Mouse (Mus musculus): ENCODE results near the gene Iqschfp.

Gene Iqschfp

DNA sequence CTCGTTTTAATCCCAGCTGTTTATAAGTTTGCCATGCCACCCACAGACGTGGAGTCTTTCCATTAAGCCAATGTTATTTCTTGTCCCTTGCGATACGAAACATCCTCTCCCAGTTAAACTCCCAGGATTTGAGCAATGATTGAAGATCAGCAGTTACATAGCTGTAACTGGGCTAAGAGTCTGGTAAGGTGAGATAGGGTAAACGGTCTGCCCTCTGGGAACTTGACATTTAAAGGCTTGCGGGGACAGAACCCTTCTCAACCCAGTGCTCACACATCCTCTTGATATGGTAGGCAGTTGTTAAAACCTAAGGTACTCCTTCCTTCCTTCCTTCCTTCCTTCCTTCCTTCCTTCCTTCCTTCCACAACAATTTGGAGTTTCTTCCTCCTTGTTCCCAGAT is 604.5 kb downstream of the Iqschfp start:
- no peak for DNase-seq

DNA sequence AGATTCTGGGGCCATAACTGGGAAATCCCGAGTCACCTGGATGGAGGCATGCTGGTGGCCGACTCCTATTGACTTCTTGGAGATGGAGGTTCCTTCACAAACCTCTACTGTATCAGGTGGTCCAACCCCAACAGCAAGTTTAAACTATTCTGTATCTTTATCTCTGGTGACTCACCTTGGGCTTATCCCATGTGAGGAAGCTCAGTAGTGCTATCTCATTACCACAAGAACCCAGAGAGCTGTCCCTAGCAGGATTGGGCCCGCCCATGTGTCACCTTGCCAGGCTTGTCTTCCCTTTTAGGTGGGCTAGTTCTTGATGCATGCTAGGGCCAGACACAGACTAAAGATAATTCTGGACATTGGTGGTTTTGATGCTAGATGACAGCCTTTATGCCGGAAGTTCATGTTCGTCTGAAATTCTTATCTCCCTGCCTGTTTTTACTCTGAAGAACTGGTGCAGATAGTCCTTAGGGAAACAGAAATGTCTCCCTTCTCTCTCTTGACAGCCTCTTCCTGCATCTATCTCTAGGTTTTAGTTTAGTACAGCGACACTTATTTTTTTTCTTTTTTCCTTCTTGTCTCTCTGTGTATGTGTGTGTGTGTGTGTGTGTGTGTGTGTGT is 607.6 kb downstream of the Iqschfp start:
- DNase-seq: no peak

DNA sequence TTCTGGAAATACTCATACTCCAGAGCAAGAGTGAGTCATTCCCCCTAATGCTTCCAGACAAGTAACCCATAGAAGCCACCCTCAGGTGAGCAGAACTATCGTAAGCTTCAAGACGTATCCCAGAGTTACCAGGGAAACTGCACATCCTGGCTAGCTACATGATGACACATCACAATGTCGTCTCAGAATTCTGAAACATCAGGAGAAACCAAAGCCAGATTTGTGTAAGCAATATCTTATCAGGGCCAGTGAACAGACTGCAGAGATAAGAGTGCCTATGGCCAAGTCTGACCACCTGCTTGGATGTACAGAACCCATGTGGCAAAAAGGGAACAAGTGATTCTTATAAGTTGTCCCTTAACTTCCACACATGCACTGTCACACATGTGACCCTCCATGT is 612.8 kb downstream of the Iqschfp start:
- DNase-seq: no peak

DNA sequence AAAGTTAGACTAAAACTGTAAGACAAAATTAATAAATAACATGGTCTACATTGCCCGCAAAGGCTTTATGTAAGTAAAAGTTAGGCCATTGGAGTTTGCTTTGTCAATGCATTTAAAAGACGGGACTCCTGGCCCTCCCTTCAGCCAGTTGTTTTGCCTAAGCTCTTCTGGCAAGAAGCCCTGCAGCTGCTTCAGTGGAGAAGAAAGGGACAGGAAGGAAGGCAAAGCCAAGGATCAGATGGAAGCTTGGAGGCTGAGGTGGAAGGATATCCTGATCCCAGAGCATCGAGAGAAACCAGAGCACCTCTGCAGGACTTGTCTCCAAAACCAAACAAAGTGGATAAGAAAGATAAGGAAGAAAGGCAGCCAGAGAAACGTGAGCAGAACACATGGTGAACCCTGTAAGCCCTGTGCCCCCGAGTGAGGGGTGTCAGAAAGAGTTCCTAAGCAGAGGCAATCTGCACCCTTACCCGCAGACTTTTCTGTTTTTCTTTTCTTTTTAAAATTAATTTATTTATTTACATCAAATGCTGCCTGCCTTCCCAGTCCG is 614.8 kb downstream of the Iqschfp start:
- no peak for DNase-seq

DNA sequence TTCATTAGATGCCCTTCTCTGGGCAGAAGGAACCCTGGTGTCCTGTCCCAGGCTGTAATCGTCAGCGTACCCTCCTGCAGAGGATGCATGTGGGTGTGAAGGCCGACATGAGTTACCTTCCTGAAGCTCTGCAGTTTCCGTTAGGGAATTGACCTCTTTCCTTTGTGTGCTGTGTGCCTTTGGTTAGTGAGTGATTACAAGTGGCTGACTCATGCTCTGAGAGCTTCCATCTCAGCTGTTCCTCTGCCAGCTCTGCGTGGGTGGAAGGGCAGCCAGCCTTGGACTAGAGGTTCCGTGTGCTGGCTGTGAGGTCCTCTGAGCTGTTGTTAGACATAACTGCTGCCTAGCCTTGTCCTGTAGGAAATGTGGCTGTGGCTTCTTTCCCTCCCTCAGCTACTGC is 616.6 kb downstream of the Iqschfp start:
- DNase-seq: no peak

DNA sequence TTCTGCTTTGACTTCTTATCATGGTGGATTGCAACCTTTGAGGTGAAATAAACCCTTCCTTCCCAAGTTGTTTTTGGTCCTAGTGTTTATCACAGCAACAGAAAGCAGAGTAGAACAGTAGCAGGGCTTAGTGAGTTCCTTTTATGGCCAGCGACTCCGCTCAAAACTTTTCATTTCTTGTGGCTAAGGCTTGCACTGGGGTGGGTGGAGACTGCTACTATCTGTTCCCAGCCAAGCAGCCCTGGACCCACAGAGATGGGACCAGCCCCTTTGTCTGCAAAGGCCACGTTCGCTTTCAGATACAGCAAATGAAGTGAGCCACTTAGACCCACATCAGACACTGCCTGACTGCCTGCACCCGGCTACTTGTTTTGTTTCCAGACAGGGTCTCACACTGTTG is 618.8 kb downstream of the Iqschfp start:
- DNase-seq: no peak

DNA sequence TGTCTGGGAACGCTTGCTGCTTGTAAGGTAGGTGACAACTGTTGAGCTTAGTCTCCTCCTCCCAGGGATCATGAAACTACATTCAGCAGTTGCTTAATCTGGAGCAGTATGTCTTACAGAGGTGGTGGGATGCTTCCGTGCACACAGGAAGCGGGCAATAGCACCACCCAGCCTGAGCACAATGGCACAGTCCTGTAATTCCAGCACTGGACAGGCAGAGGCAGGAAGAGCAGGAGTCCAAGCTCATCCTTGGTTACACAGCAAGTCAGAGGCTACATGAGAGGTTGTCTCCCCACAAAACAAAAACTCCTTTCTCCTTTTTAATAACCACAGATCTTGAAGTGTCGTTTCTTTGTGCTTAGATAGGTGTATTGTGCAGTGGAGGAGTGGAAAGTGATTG is 619.7 kb downstream of the Iqschfp start:
- no peak for DNase-seq

DNA sequence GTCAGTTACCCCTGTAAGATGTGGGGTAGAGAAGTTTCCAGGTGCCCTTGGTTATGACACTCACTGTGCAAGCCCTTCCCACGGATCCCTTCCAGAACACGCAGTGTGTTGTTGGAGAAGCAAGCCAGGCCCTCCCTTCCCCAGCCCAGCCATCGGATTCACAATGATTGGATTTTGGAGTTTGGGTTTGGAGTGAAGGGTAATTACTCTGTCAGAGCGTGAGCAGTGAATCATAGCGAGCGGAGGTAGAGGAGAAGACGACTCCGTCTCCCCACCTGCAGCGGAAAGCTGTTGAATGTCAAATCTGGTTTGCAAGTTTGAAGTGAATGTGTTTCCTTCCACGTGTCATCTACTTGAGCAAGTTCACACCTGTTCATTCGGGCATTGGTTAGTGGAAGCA is 620.3 kb downstream of the Iqschfp start:
- DNase-seq: no peak

DNA sequence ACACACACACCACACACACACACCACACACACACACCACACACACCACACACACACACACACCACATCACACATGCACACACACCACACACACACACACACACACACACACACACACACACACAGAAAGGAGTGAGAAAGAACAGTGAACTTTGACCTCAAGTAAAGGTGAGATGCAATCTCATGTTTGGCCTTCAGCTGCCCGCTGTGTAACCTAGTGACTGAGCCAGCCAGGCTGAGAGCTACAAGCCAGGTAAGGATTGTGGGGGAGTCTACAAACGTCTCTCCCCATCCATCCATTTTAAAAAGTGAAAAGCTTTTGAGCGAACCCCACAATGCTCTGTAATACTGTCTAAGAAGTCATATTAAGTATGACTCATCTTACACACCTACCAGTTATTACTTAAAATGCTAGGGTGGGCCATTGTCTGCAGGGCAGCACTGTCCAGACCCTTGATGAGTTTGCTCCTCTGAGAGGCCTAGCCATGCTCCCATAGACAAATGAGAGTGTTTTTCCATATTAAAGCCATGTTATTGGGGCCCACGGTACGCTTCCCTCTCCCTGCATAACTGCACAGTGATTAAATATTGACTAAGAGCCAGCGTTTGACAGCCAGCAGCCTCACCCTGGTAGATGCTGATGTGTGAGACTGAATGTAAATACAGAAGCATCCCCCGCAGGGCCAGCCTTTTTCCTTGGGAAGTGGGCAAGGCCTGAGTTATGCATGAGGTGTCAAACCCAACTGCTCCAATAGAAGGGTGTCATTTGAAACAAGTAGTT is 621.5 kb downstream of the Iqschfp start:
- no peak for DNase-seq

DNA sequence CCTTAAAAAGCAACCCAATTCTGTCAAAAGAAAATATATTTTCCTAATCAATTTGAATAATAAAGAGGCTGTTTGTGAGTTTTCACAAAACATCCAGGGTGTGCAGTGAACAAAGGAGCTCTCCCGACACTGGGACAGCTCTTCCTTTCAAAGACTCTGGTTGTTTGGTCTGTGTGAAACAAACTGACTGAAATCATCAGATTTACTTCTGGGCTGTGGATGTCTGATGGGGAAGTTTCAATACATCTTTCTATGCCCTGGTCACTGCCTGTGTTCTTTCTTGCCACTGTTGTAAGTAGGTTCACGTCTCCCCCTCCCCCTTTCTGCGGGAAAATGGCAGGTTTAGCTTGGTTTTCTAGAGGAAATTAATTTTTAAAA is 622.1 kb downstream of the Iqschfp start:
- DNase-seq: no peak

DNA sequence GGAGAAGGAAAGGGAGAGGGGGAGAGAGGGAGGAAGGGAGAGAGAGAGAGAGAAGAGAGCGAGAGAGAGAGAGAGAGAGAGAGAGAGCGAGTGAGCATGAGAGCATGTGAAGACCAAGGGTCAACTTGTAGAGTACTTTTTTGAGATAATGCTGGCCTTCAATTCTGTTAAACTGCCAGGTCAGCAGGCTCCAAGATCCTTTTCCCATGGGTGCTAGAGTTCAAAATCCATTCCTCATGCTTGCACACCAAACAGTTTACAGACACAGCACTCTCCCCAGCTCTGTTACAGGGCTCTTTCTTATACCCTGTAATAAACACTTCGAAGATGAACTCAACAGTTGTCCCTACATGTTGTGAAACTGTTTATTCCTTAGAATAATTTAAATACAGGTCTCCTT is 622.7 kb downstream of the Iqschfp start:
- DNase-seq: no peak

DNA sequence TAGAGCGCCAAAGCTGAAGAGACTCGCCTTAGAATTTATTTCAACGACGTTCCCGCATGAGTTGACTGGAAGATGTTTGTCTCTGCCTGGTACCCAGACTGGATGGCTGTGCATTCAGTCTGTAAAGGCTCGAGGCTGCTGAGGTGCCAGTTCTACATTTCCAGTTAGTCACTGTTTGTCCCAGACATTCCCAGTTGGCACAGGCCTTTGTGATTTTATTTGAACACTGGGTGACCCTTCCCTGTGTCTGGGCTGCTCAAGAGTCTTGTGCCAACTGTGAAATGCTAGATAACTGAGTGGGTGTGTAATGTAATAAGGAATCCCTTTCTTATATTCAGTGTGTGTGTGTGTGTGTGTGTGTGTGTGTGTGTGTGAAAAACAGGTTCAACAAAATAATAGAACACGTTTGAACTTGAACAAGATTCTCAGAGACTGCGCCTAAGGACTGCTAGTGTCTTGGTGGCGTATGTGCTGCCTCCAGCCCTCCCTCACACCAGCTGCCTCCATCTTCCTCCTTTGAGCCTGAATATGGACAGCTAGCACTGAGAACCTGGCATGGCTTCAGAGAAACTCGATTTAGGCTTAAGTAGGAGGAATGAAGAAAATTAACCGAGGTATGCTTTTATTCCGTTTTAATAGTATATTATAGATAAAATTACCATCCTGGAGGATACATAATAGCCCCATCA is 624.5 kb downstream of the Iqschfp start:
- DNase-seq: no peak

DNA sequence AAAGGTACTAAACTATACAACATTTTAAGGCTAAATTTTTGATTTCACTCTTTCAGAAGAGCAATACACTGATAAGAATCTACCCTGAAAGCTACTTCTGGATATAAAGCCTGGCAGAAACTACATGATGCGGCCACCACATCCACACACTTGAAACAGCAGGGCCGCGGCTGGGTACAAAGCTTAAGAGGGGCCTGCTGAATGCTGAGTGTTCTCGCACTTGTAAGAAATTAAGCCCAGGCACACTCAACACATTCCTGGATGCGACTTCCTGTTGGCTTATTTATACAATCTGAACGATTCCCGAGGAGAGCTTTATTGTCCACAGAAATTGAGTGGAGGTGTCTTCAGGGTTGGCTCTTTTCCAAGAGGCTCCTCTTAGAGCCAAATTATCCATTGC is 625.2 kb downstream of the Iqschfp start:
- no peak for DNase-seq

DNA sequence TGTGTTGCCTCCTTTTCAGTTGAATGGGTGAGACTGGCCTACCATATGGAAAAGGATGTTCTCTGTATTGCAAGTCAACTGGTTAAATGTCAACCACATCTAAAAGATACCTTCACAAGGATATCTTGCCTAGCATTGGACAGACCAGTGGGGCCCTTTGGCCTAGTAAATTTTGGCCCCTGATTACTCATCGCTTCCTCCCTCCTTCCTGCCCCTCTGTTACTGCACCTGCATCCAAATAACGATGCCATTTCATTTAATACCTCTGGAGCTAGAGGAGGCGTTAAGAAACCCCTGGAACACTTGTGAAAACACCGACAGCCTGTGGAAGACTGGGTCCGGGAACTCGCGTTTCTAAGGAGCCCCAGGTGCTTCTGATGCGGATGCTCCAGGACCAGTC is 626.0 kb downstream of the Iqschfp start:
- DNase-seq: no peak

DNA sequence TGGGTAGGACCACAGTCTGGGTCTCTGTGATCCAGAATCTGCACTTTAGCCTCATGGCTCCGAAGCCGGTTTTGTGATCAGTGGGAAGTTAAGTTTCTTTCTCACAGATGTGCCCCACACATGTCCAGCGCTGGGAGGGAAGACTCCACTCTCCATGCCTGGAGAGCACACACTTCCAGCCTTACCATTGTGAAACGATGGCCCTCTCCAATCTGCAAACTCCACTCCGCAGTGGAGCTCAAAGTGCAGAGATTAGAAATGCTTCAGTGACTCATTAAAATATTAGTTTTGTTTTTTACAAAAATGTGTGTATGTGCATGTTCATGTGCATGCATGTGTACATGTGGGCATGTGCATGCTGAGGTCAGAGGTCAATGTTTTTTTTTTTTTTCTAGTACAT is 626.6 kb downstream of the Iqschfp start:
- no peak for DNase-seq

DNA sequence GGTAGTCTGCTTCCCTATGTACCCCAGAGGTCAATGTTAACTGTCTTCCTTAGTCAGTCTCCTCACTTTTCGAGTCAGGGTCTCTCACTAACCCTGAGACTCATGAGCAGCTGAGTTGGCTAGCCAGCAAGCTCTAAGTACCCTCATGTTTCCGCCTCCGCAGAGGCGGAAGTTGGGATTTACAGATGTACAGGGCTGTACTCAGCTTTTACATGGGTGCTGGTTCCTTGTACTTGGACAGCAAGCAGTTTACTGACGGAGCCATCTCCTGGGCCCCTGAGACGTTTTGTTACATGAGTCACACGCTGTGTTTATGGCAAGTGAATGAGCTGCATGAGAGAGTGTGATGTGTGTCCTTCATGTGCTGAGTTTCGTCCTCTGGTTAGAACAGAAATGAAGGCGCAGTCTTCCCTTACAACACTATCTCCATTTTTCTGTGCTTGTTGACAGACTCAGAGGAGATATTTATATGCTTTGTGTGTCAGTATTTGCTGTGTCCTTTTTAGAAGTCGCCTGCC is 633.4 kb downstream of the Iqschfp start:
- DNase-seq: no peak

DNA sequence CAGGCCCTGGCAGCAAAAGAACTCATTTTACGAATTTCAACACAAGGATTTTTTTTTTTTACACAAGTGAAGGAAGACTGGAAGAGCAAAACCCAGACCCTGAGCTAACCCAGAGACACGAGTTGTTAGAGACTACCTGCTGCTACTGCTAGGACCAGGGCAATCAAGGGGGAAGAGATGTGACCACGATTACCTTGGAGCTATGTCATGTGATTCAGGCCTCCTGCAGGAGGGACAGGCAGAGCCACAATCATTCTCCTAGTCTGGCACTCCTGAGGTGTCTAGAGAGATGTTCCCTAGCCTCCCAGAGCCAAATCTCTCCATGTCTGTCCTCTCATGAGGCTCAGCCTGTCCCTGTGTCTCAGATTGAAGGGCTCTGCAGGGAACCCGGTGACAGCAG is 634.4 kb downstream of the Iqschfp start:
- DNase-seq: no peak

DNA sequence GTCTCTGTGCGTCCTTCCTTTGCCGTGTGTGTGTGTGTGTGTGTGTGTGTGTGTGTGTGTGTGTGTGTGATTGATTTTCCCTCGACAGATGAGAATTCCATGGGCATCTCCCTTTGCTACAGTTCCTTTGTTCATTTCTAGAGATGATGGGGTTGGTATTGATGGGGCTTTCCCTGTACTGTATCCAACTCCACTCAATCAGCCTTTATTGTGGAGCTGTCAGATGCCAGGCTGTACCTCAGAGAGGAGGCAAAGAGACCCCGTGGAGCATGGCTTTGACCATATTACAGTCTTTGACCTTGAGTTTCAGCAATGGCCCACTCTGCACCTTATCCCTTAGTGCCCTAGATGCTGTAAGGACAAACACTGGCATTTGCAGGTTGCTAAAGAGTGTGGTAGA is 635.1 kb downstream of the Iqschfp start:
- DNase-seq: no peak

DNA sequence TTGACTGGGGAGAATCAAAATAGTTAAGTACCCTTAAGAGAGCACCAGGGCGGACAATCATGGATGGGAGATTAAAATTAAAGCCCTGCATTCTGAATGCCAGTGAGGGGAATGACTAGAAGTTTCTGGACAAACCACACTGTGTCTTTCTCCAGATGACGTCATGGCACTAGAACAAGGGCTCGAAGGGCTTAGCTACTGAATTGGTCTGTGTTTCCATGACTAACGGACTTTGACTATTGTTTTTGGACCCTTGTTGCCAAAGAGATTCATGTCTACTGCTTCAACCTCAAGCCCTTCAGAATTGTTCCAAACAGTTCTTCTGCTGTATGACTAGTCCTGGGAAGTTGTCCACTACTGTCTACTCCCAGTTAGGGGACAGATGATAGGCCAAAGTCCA is 639.9 kb downstream of the Iqschfp start:
- no peak for DNase-seq

DNA sequence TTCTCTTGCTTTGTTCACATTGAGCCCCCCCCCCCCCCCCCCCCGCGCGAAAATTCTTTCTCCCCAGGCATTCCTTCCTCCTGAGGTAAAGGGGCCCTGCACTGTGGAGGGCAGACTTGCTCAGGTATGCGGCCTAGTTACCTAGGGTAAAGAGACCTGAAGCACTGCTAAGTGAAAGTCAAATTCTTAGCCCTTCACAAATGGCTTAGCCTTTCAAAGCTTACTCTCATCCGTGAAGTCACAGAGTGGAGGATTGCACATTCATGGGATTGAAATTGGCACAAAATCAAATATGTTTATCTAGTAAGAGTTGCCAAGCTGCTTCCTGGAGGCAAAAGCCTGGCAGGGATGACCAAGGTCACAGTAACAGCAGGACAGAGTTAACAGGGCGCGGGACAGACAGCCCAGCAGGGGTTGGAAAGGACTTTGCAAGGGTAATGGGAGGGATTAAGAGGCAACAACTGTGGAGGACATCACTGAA is 642.6 kb downstream of the Iqschfp start:
- DNase-seq: no peak

DNA sequence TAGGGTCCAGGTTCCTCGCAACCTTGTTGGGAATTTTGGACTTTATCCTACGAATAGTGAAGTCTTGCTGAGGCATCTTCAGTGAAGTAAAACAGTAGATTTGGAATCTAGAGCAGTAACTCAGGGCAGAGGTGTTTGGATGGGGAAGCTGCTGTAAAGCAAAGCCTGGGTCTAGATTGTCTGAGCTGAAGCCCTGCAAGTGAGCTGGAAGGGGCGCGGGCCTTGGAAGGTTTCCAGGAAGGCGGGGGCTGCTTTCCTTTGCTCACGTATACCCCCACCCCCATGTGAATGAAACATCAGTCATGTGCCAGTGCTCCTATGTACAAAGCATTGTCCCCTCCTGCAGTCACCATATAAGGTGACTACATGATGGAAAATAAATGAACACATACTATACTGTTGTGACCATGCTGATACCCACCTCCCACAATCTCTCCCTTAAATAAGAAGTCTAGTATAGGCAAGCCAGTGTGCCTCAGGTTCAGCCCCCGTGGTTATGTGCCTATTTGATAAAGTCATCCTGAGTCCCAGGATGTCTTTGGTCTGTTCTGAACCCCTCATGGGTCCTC is 643.2 kb downstream of the Iqschfp start:
- no peak for DNase-seq

DNA sequence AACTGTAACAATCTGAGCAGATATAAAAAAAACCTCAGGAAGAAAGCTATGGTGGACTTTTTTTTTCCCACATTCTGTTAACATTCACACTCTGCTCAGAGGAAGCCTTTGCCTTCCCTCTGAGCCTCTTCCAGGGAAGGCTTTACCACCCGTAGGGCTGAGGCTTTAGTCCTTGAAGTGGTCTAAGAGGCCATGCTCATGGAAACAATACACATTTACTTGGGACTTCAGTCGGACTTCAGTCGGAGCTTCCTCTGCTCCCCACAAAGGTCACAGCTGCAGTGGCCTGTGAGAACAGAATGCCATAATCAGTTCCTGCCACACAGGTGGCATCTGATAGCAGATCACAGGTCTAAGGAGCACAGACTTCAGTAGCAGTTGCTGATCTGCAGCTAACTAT is 644.0 kb downstream of the Iqschfp start:
- DNase-seq: no peak

DNA sequence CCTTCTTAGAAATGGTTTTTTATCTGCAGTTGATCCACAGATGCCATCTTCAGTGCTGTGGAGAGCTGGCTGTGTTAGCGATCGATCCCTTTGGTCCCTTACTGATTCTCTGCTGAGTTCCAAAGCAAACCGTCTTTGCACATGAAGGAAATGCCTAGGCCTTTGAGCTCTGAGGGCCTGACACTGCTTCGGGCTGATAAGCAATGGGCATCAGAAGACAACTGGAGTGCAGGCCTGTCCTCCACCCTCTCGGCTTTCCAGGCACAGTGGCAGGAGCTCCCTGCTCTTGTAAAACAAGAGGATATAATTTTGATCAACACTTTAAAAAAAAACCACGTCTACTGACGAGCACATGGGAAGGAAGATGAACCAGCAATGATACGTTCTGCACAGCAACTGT is 649.7 kb downstream of the Iqschfp start:
- no peak for DNase-seq

Data from embryo, embryonic 11 days (tissue).